ENCODE assay signal across 8 mouse cellular contexts in the genomic region with DNA sequence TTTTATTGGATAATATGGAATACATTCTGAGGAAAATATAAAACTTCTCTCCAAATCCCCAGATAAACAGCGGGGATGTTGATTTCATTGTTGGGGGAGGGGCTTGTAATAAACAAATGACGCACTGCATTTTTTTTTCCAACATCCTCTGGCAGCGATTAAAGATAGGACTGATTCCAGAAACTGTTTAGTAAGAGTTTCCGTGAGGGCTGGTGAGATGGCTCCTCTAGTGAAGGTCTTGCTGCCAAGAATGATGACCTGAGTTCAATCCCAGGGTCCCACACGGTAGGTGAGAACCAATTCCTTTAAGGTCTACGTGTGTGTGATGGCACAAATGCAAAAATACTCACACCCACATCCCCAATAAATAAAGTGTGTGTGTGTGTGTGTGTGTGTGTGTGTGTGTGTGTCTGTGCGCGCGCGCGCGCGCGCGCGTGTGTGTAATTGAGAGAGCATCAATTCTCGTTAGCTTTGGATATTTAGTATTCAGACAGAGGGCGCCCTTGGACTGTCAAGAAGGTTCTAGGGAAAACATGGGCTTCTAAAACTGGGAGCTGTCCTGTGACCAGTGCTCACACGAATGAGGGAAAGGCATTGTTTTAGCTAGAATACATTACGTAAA. TPM values are rescaled to one million over a fixed set of nuclear protein-coding genes. Genes with fewer than 3 reads are reported as not detected.
DNase-seq lines count a peak whose midpoint lies in the region; ATAC-seq and TF ChIP-seq lines count a peak whose summit lies in the region.

No protein-coding gene starts in this region.

- intact Hi-C loops in heart, postnatal 14 days (cut with DNase I) = loop anchor here (2.0 to 5.0 kb wide), 2 partner anchors 83 to 146 kb away; no protein-coding TSS in a partner anchor

- H3K4me2 ChIP-seq in forebrain, embryonic 12.5 days = 0 out of 2 replicates have a peak overlapping the region, but pooled peaks have one; percentile 13
- peak overlapping the region; percentile 31; the same call in 1 of the 2 replicates for H3K4me2 ChIP-seq in liver, embryonic 14.5 days (ENCODE audit: low read depth)

- DNase-seq in adrenal gland, adult (ENCODE audit: inconsistent age in 2 of 2, low spot score in 1 of 2) = peak; percentile 46 to 88
- no peak for DNase-seq in adrenal gland, postnatal 4 days (ENCODE audit: low spot score in 2 of 2)
- peak; percentile 43 to 73 for DNase-seq in heart, postnatal 14 days
- DNase-seq in kidney, postnatal 4 days = peak; percentile 62 to 69
- peak in 2 of 3 experiments; percentile 34 to 61 for DNase-seq in liver, embryonic 14.5 days (ENCODE audit: low read depth in 3 of 3, low spot score in 3 of 3)
- peak; percentile 82 for DNase-seq in right cerebral cortex, adult 18-20 months

- no peaks in the 10 kb centered on the region for H3K36me3 ChIP-seq in forebrain, embryonic 12.5 days (replicated peaks)
- H3K36me3 ChIP-seq in liver, embryonic 14.5 days (replicated peaks; ENCODE audit: control insufficient read depth, insufficient read depth, low read depth) = no peaks in the 10 kb centered on the region

- H3K27ac ChIP-seq in brown adipose tissue, adult 24 weeks (replicated peaks; ENCODE audit: low read depth, low read length) = no peak overlapping the region
- no peak overlapping the region for H3K27ac ChIP-seq in forebrain, embryonic 12.5 days
- no peak overlapping the region for H3K27ac ChIP-seq in liver, embryonic 14.5 days

- WGBS in forebrain, embryonic 12.5 days = 45% methylated on average over 20 of the region's 20 CpGs
- 34% methylated on average over 20 of the region's 20 CpGs for WGBS in liver, embryonic 14.5 days (ENCODE audit: insufficient replicate concordance)

- no peaks in the 10 kb centered on the region for H3K9me3 ChIP-seq in forebrain, embryonic 12.5 days
- no peaks in the 10 kb centered on the region for H3K9me3 ChIP-seq in liver, embryonic 14.5 days (ENCODE audit: control insufficient read depth, low read length)

- H3K27me3 ChIP-seq in forebrain, embryonic 12.5 days = no peaks in the 10 kb centered on the region
- H3K27me3 ChIP-seq in liver, embryonic 14.5 days (ENCODE audit: control insufficient read depth, insufficient read depth, low read length) = no peaks in the 10 kb centered on the region

- ATAC-seq in forebrain, embryonic 12.5 days (ENCODE audit: low FRiP score) = no peak
- ATAC-seq in liver, embryonic 14.5 days (ENCODE audit: insufficient read depth) = no peak

- no peak overlapping the region for H3K9ac ChIP-seq in forebrain, embryonic 12.5 days
- H3K9ac ChIP-seq in liver, embryonic 14.5 days (replicated peaks) = no peak overlapping the region

- peak; percentile 62 for TF ChIP-seq CTCF in liver, embryonic 14.5 days (IDR thresholded peaks at IDR 0.05; ENCODE audit: low read depth)

- peak overlapping the region; percentile 42 for H3K4me3 ChIP-seq in brown adipose tissue, adult 24 weeks (ENCODE audit: insufficient read depth, low read depth, low read length)
- H3K4me3 ChIP-seq in forebrain, embryonic 12.5 days (replicated peaks) = no peak overlapping the region
- H3K4me3 ChIP-seq in liver, embryonic 14.5 days (ENCODE audit: insufficient read depth in 1 of 2, low read depth in 2 of 2, low read length in 2 of 2) = no peak overlapping the region; a peak in 1 of 4 replicates

- TF ChIP-seq EP300 in liver, embryonic 14.5 days (IDR thresholded peaks at IDR 0.05; ENCODE audit: low read depth) = no peak

- no peaks in the 10 kb centered on the region for H3K4me1 ChIP-seq in brown adipose tissue, adult 24 weeks (ENCODE audit: control insufficient read depth, insufficient read depth, insufficient read length, low read length)
- no peaks in the 10 kb centered on the region for H3K4me1 ChIP-seq in forebrain, embryonic 12.5 days
- H3K4me1 ChIP-seq in liver, embryonic 14.5 days (replicated peaks; ENCODE audit: control insufficient read depth in 2 of 2, insufficient read depth in 2 of 2, low read length in 1 of 2) = peaks cover 0 to 2% of the 10 kb centered on the region in 2 experiments; a peak in 1 of 4 replicates

RNA-seq across cellular contexts. Expression of gene Vps45, which starts 7.6 kb away (rescaled TPM):
- total RNA-seq in adrenal gland, postnatal 4 days (2021) = 10 to 100 TPM; 32.9 to 39.4 TPM
- 16.6 and 23.7 TPM in 2 replicates for polyA plus RNA-seq in brown adipose tissue, adult 24 weeks (2012; ENCODE audit: insufficient read depth, insufficient read length, missing spikeins)
- polyA plus RNA-seq in forebrain, embryonic 12.5 days (2016; fragmentation: Nextera tagmentation; extraction: Ambion mirVana) = 39.2 and 47.0 TPM in 2 replicates
- 10 to 100 TPM; 27.7 to 29.7 TPM for total RNA-seq in heart, postnatal 14 days (2021)
- polyA plus RNA-seq in liver, embryonic 14.5 days (2012; rRNA removed) = 4.8 and 6.6 TPM in 2 replicates
- polyA plus RNA-seq in liver, embryonic 14.5 days (2014; fragmentation: Nextera tagmentation; extraction: Ambion mirVana) = 9.0 and 9.8 TPM in 2 replicates

RNA-seq across cellular contexts. Expression of gene Otud7b, which starts 38.5 kb away (rescaled TPM):
- 10 to 100 TPM; 35.4 to 43.6 TPM for total RNA-seq in adrenal gland, postnatal 4 days (2021)
- 6.9 and 8.3 TPM in 2 replicates for polyA plus RNA-seq in brown adipose tissue, adult 24 weeks (2012; ENCODE audit: insufficient read depth, insufficient read length, missing spikeins)
- polyA plus RNA-seq in forebrain, embryonic 12.5 days (2016; fragmentation: Nextera tagmentation; extraction: Ambion mirVana) = 14.0 and 15.5 TPM in 2 replicates
- total RNA-seq in heart, postnatal 14 days (2021) = 10 to 100 TPM; 49.4 to 54.4 TPM
- 2.8 and 3.5 TPM in 2 replicates for polyA plus RNA-seq in liver, embryonic 14.5 days (2012; rRNA removed)
- 5.2 and 8.4 TPM in 2 replicates for polyA plus RNA-seq in liver, embryonic 14.5 days (2014; fragmentation: Nextera tagmentation; extraction: Ambion mirVana)

Comparison
In these comparisons a context has a peak if more than half of its experiments do, and no peak if none do; other contexts are left out.
1. DNase-seq: peak in adrenal gland, adult (2 of 2), heart, postnatal 14 days (2 of 2), kidney, postnatal 4 days (2 of 2), liver, embryonic 14.5 days (2 of 3) and right cerebral cortex, adult 18-20 months (single experiment); none in adrenal gland, postnatal 4 days (0 of 2).